Mouse (Mus musculus) CH12.LX (cell line): Measurements from ENCODE around the gene Scyl1.

Experiments used
- BHLHE40 ChIP-seq: IDR thresholded peaks from 2 replicates; pipeline ENCODE4 v1.6.1; 2011; ENCODE audit warnings: mild to moderate bottlenecking, low read depth, low read length, improper control_type of control experiment
- NRF1 ChIP-seq: IDR thresholded peaks from 2 replicates; pipeline ENCODE4 v1.6.1; 2014; ENCODE audit warnings: low read depth, mild to moderate bottlenecking, inconsistent platforms, low read length, improper control_type of control experiment, moderate library complexity
- POLR2A ChIP-seq: IDR thresholded peaks from 2 replicates; pipeline ENCODE4 v1.6.1; 2011; ENCODE audit warnings: low read depth, mild to moderate bottlenecking, improper control_type of control experiment, low read length

GRCm38 (mm10) chr19:5743576-5743975, 27.6 kb downstream of the Scyl1 start:
- TF ChIP-seq NRF1 (no peak), POLR2A (no peak), BHLHE40 (no peak)
